Mouse (Mus musculus) kidney, adult 2 months (tissue): ENCODE data around the gene Sept9.

Experiments used
- CTCF ChIP-seq: fragments of 200-500 bp; conservative IDR thresholded peaks from 2 replicates; pipeline ENCODE4 v1.5.1; 2011; ENCODE audit warnings: low read depth, mild to moderate bottlenecking, control low read depth, low read length, moderate library complexity, mixed read lengths; ENCODE audit not compliant: insufficient read depth, insufficient read length
- POLR2A ChIP-seq: fragments of 200-500 bp; IDR thresholded peaks from one replicate; pipeline ENCODE4 v1.6.1; 2011; ENCODE audit warnings: low read depth, low read length, control low read depth

GRCm38 (mm10) chr11:117249282-117249984, 50.0 kb downstream of the Sept9 start:
- no peak for TF ChIP-seq CTCF
- no peak for TF ChIP-seq POLR2A
